Mouse (Mus musculus): ENCODE measurements at regions not wholly inside any gene's neighbourhood (a gene's known extent, or its start where the extent isn't known, plus 50 kb on each side); places are given as distances from the start of the nearest gene placed in this dataset.
"Not testable (repeated sequence)": the region's sequence is repeated elsewhere in the genome, so short reads cannot be mapped to it uniquely, and the experiment has no call there.

- DNase-seq = no peak
Measured at GRCm38 (mm10) chr4:153157572-153157971, 325.0 kb downstream of the Ajap1 start.

GRCm38 (mm10) chr4:153152923-153153322, 329.7 kb downstream of the Ajap1 start:
- not testable (repeated sequence) for DNase-seq

GRCm38 (mm10) chr4:153133147-153133546, 349.5 kb downstream of the Ajap1 start:
- DNase-seq = no peak

GRCm38 (mm10) chr4:153129345-153129744, 353.3 kb downstream of the Ajap1 start:
- DNase-seq = no peak

- DNase-seq = no peak
Measured at GRCm38 (mm10) chr4:153128162-153128561, 354.4 kb downstream of the Ajap1 start.

GRCm38 (mm10) chr4:153120480-153120879, 362.1 kb downstream of the Ajap1 start:
- no peak for DNase-seq

GRCm38 (mm10) chr4:153119647-153120102, 362.9 kb downstream of the Ajap1 start:
- no peak for DNase-seq

- DNase-seq = no peak
Measured at GRCm38 (mm10) chr4:153118824-153119646, 363.6 kb downstream of the Ajap1 start.

GRCm38 (mm10) chr4:153114998-153115397, 367.6 kb downstream of the Ajap1 start:
- no peak for DNase-seq

GRCm38 (mm10) chr4:153113577-153113976, 369.0 kb downstream of the Ajap1 start:
- DNase-seq = no peak

- peak; percentile 14 for DNase-seq
Measured at GRCm38 (mm10) chr4:153110291-153110746, 372.3 kb downstream of the Ajap1 start.

- no peak for DNase-seq
Measured at GRCm38 (mm10) chr4:153098591-153098990, 384.0 kb downstream of the Ajap1 start.

- DNase-seq = no peak
Measured at GRCm38 (mm10) chr4:153097601-153098000, 385.0 kb downstream of the Ajap1 start.

GRCm38 (mm10) chr4:153093129-153093528, 389.5 kb downstream of the Ajap1 start:
- DNase-seq = no peak

GRCm38 (mm10) chr4:153082166-153082565, 400.4 kb downstream of the Ajap1 start:
- DNase-seq = peak; percentile 11

- no peak for DNase-seq
Measured at GRCm38 (mm10) chr4:153074590-153074989, 408.0 kb downstream of the Ajap1 start.

- DNase-seq = no peak
Measured at GRCm38 (mm10) chr4:153070190-153070745, 412.3 kb downstream of the Ajap1 start.

GRCm38 (mm10) chr4:153068484-153069033, 414.1 kb downstream of the Ajap1 start:
- DNase-seq = no peak

- peak; percentile 6 for DNase-seq
Measured at GRCm38 (mm10) chr4:153064021-153064605, 418.5 kb downstream of the Ajap1 start.

GRCm38 (mm10) chr4:153063402-153063801, 419.2 kb downstream of the Ajap1 start:
- DNase-seq = no peak

GRCm38 (mm10) chr4:153058152-153058551, 424.5 kb downstream of the Ajap1 start:
- no peak for DNase-seq

- DNase-seq = no peak
Measured at GRCm38 (mm10) chr4:153023711-153024110, 458.9 kb downstream of the Ajap1 start.

GRCm38 (mm10) chr4:153019211-153019610, 463.4 kb downstream of the Ajap1 start:
- no peak for DNase-seq
